Mouse (Mus musculus): ENCODE data around the gene Gm34653.
"Not testable (repeated sequence)": the region's sequence is repeated elsewhere in the genome, so short reads cannot be mapped to it uniquely, and the experiment has no call there.

Gm34653 gene

GRCm38 (mm10) chr2:34815893-34816292 is 16.9 kb upstream of the Gm34653 start:
- DNase-seq (ENCODE audit: low spot score in 2 of 2) = not testable (repeated sequence)

- no peak for DNase-seq (ENCODE audit: low spot score in 2 of 2)
These were observed 14.3 kb upstream of the Gm34653 start for GRCm38 (mm10) chr2:34818492-34818891.

GRCm38 (mm10) chr2:34825827-34826459 is 6.9 kb upstream of the Gm34653 start, which contains the start of gene Fbxw2:
Gene Fbxw2, minus strand, starts transcription at chr2:34826311.
- DNase-seq (ENCODE audit: low spot score in 2 of 2) = peak; percentile 82 to 90

- DNase-seq (ENCODE audit: low spot score in 2 of 2) = no peak
These were observed 6.2 kb upstream of the Gm34653 start for GRCm38 (mm10) chr2:34826460-34827231.

- DNase-seq (ENCODE audit: low spot score in 2 of 2) = no peak
These were observed 5.2 kb upstream of the Gm34653 start for GRCm38 (mm10) chr2:34827591-34827990.

GRCm38 (mm10) chr2:34828026-34828425 is 4.8 kb upstream of the Gm34653 start:
- no peak for DNase-seq (ENCODE audit: low spot score in 2 of 2)

GRCm38 (mm10) chr2:34830066-34830465 is 2.7 kb upstream of the Gm34653 start:
- DNase-seq (ENCODE audit: low spot score in 2 of 2) = not testable (repeated sequence)

- DNase-seq (ENCODE audit: low spot score in 2 of 2) = no peak
These were observed 817 bp downstream of the Gm34653 start for GRCm38 (mm10) chr2:34833624-34834023.

GRCm38 (mm10) chr2:34835669-34836068 is 2.9 kb downstream of the Gm34653 start:
- no peak for DNase-seq (ENCODE audit: low spot score in 2 of 2)

GRCm38 (mm10) chr2:34840143-34840542 is 7.3 kb downstream of the Gm34653 start:
- not testable (repeated sequence) for DNase-seq (ENCODE audit: low spot score in 2 of 2)

- no peak for DNase-seq (ENCODE audit: low spot score in 2 of 2)
These were observed 8.9 kb downstream of the Gm34653 start for GRCm38 (mm10) chr2:34841706-34842105.

GRCm38 (mm10) chr2:34843211-34843939 is 10.6 kb downstream of the Gm34653 start:
- DNase-seq (ENCODE audit: low spot score in 2 of 2) = no peak

GRCm38 (mm10) chr2:34847702-34848101 is 14.9 kb downstream of the Gm34653 start:
- no peak for DNase-seq (ENCODE audit: low spot score in 2 of 2)

- DNase-seq (ENCODE audit: low spot score in 2 of 2) = no peak
These were observed 22.5 kb downstream of the Gm34653 start for GRCm38 (mm10) chr2:34855265-34855664.

GRCm38 (mm10) chr2:34857728-34858127 is 24.9 kb downstream of the Gm34653 start:
- no peak for DNase-seq (ENCODE audit: low spot score in 2 of 2)

GRCm38 (mm10) chr2:34869680-34870079 is 36.9 kb downstream of the Gm34653 start:
- peak in 1 of 2 experiments; percentile 19 for DNase-seq (ENCODE audit: low spot score in 2 of 2)

- peak; percentile 87 to 88 for DNase-seq (ENCODE audit: low spot score in 2 of 2)
These were observed 38.0 kb downstream of the Gm34653 start for GRCm38 (mm10) chr2:34870520-34871474.

GRCm38 (mm10) chr2:34874271-34874670 is 41.5 kb downstream of the Gm34653 start, which contains the start of gene Cutal:
Gene Cutal, plus strand, starts transcription at chr2:34874396.
- DNase-seq (ENCODE audit: low spot score in 2 of 2) = no peak

- no peak for DNase-seq (ENCODE audit: low spot score in 2 of 2)
These were observed 42.1 kb downstream of the Gm34653 start, which contains the start of gene Psmd5 for GRCm38 (mm10) chr2:34874816-34875345. Gene Psmd5, minus strand, starts transcription at chr2:34874968.

- DNase-seq (ENCODE audit: low spot score in 2 of 2) = no peak
These were observed 47.2 kb downstream of the Gm34653 start for GRCm38 (mm10) chr2:34880054-34880453.

GRCm38 (mm10) chr2:34882757-34883156 is 50.0 kb downstream of the Gm34653 start:
- DNase-seq (ENCODE audit: low spot score in 2 of 2) = no peak

Measured in spleen, postnatal 14 days (tissue).